10 mouse cellular contexts compared by ENCODE assay signal in the genomic region with DNA sequence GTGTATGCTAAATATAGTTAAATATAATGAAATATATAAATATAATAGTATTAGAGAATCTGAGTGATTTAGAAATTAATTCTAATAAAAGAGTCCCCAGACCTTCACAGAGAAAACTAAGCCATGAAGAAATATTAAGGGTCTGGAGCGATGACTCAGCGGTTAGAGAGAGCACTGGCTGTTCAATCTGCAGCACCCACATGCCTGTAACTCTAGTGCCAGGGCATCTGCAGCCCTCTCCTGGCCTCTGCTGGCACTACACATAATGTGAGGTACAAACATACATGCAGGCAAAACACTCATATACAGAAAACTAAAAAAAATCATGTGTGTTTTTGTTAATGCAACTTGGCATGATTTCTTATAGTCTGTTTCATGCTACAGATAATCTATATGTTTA. TPM values are rescaled to one million over a fixed set of nuclear protein-coding genes. Genes with fewer than 3 reads are reported as not detected.
A peak's percentile ranks its signal among the peaks of the same experiment; 100 is the strongest.
DNase-seq lines count a peak whose midpoint lies in the region; ATAC-seq and TF ChIP-seq lines count a peak whose summit lies in the region.
"Had no signal": no experiment of that assay in that cellular context is flagged by ENCODE, and none has a peak within 500 bp of the region (broad histone marks: within the 10 kb centered on the region; RNA-seq: fewer than 3 reads in every experiment).

No protein-coding gene starts in this region.

- 98% methylated on average over 2 of the region's 2 CpGs for WGBS in kidney, embryonic 14.5 days
- 96% methylated on average over 2 of the region's 2 CpGs for WGBS in intestine, embryonic 15.5 days

- no peak overlapping the region for H3K4me2 ChIP-seq in kidney, embryonic 14.5 days (replicated peaks; ENCODE audit: low read depth, low read length)
- H3K4me2 ChIP-seq in intestine, embryonic 15.5 days (replicated peaks) = no peak overlapping the region
- H3K4me2 ChIP-seq: neural tube, embryonic 13.5 days had no signal

- H3K36me3 ChIP-seq in kidney, embryonic 14.5 days (ENCODE audit: control insufficient read depth, insufficient read depth, low read length) = peaks cover 4% of the 10 kb centered on the region; the same call in 1 of the 2 replicates
- H3K36me3 ChIP-seq in ES-Bruce4 (ENCODE audit: control insufficient read depth, insufficient read depth, low read length, poor library complexity, severe bottlenecking) = no peaks in the 10 kb centered on the region; the same call in 1 of the 2 replicates
- no peaks in the 10 kb centered on the region for H3K36me3 ChIP-seq in intestine, embryonic 15.5 days

- H3K4me1 ChIP-seq in kidney, embryonic 14.5 days (ENCODE audit: control insufficient read depth, insufficient read depth, low read length) = no peaks in the 10 kb centered on the region
- no peaks in the 10 kb centered on the region for H3K4me1 ChIP-seq in ES-Bruce4 (ENCODE audit: control insufficient read depth, insufficient read depth, low read length)
- H3K4me1 ChIP-seq in intestine, embryonic 15.5 days (replicated peaks) = no peaks in the 10 kb centered on the region
- H3K4me1 ChIP-seq: neural tube, embryonic 13.5 days had no signal

- TF ChIP-seq POLR2A in ES-Bruce4 (IDR thresholded peaks at IDR 0.05; ENCODE audit: insufficient read depth, low read length) = no peak

- no peak overlapping the region for H3K9ac ChIP-seq in kidney, embryonic 14.5 days (ENCODE audit: low read depth, low read length)
- no peak overlapping the region for H3K9ac ChIP-seq in ES-Bruce4 (ENCODE audit: low read depth, poor library complexity, severe bottlenecking)
- H3K9ac ChIP-seq in intestine, embryonic 15.5 days = no peak overlapping the region
- H3K9ac ChIP-seq: neural tube, embryonic 13.5 days had no signal

- no peak overlapping the region for H3K4me3 ChIP-seq in kidney, embryonic 14.5 days (ENCODE audit: low read length)
- no peak overlapping the region for H3K4me3 ChIP-seq in ES-Bruce4 (ENCODE audit: low read depth, low read length)
- H3K4me3 ChIP-seq in intestine, embryonic 15.5 days (replicated peaks) = no peak overlapping the region
- H3K4me3 ChIP-seq: neural tube, embryonic 13.5 days had no signal

- peak; percentile 3 for TF ChIP-seq CTCF in ES-Bruce4 (IDR thresholded peaks at IDR 0.05; ENCODE audit: low read depth, low read length)

- H3K27me3 ChIP-seq in kidney, embryonic 14.5 days (ENCODE audit: control insufficient read depth, insufficient read depth, low read length) = no peaks in the 10 kb centered on the region
- no peaks in the 10 kb centered on the region for H3K27me3 ChIP-seq in ES-Bruce4 (ENCODE audit: control insufficient read depth, insufficient read depth, low read length, poor library complexity, severe bottlenecking)
- no peaks in the 10 kb centered on the region for H3K27me3 ChIP-seq in intestine, embryonic 15.5 days (replicated peaks)
- H3K27me3 ChIP-seq: neural tube, embryonic 13.5 days had no signal

- DNase-seq in kidney, postnatal 14 days = peak; percentile 13
- peak; percentile 17 for DNase-seq in mesoderm, embryonic 11.5 days (ENCODE audit: low read depth, low spot score)
- no peak for DNase-seq in left cerebral cortex, postnatal 25 days (ENCODE audit: low spot score in 2 of 2)
- DNase-seq in heart, adult 18-20 months = no peak

- no peak overlapping the region for H3K27ac ChIP-seq in kidney, embryonic 14.5 days (ENCODE audit: low read depth, low read length)
- H3K27ac ChIP-seq in ES-Bruce4 (ENCODE audit: insufficient read depth, low read length) = no peak overlapping the region
- H3K27ac ChIP-seq in intestine, embryonic 15.5 days = no peak overlapping the region
- H3K27ac ChIP-seq: neural tube, embryonic 13.5 days had no signal

- intact Hi-C loops in left cerebral cortex, postnatal 25 days (cut with DNase I) = no loop called here

- no peak for ATAC-seq in kidney, embryonic 14.5 days (ENCODE audit: low FRiP score, low TSS enrichment)
- peak; percentile 97 for ATAC-seq in common myeloid progenitor, adult 5-6 weeks (replicated peaks; ENCODE audit: low read depth, poor library complexity, severe bottlenecking)
- no peak for ATAC-seq in intestine, embryonic 15.5 days

- H3K9me3 ChIP-seq in kidney, embryonic 14.5 days (ENCODE audit: control insufficient read depth, low read length) = no peaks in the 10 kb centered on the region
- H3K9me3 ChIP-seq in ES-Bruce4 (replicated peaks; ENCODE audit: control insufficient read depth, insufficient read depth, low read length, poor library complexity, severe bottlenecking) = no peaks in the 10 kb centered on the region
- no peaks in the 10 kb centered on the region for H3K9me3 ChIP-seq in intestine, embryonic 15.5 days
- H3K9me3 ChIP-seq: neural tube, embryonic 13.5 days had no signal

- no peak for TF ChIP-seq EP300 in ES-Bruce4 (IDR thresholded peaks at IDR 0.05; ENCODE audit: insufficient read depth, low read depth, low read length)

RNA-seq across cellular contexts. Expression of a gene that starts 18.4 kb away (rescaled TPM):
- polyA plus RNA-seq in kidney, embryonic 14.5 days (2014; fragmentation: Nextera tagmentation; extraction: Ambion mirVana) = 21.1 and 21.5 TPM in 2 replicates
- polyA plus RNA-seq in ES-Bruce4 (2011; ENCODE audit: insufficient read depth, insufficient read length, low read depth, missing spikeins) = 26.1 and 27.2 TPM in 2 replicates
- total RNA-seq in common myeloid progenitor, adult 5-6 weeks (2017) = 47.3 and 57.4 TPM in 2 replicates
- total RNA-seq in left cerebral cortex, postnatal 25 days (2021) = 10 to 100 TPM; 12.5 to 14.1 TPM
- total RNA-seq in heart, adult 18-20 months (2021) = 10 to 100 TPM in 1 of 2 experiments, 1 to 10 TPM in 1; 9.8 to 11.6 TPM
- 11.4 and 12.3 TPM in 2 replicates for polyA plus RNA-seq in intestine, embryonic 15.5 days (2015; fragmentation: Nextera tagmentation; extraction: Ambion mirVana)

RNA-seq across cellular contexts. Expression of a gene that starts 23.7 kb away (rescaled TPM):
- 0.23 TPM in 1 of 2 replicates, not detected in the other for polyA plus RNA-seq in kidney, embryonic 14.5 days (2014; fragmentation: Nextera tagmentation; extraction: Ambion mirVana)
- not detected in 2 replicates for polyA plus RNA-seq in ES-Bruce4 (2011; ENCODE audit: insufficient read depth, insufficient read length, low read depth, missing spikeins)
- not detected in 2 replicates for total RNA-seq in common myeloid progenitor, adult 5-6 weeks (2017)
- total RNA-seq in left cerebral cortex, postnatal 25 days (2021) = not detected
- total RNA-seq in heart, adult 18-20 months (2021) = not detected
- polyA plus RNA-seq in intestine, embryonic 15.5 days (2015; fragmentation: Nextera tagmentation; extraction: Ambion mirVana) = 0.11 TPM in 1 of 2 replicates, not detected in the other
- polyA plus RNA-seq: large intestine, adult 2 months had no signal

RNA-seq across cellular contexts. Expression of a gene that starts 34.8 kb away (rescaled TPM):
- 27.4 and 33.8 TPM in 2 replicates for polyA plus RNA-seq in kidney, embryonic 14.5 days (2014; fragmentation: Nextera tagmentation; extraction: Ambion mirVana)
- polyA plus RNA-seq in ES-Bruce4 (2011; ENCODE audit: insufficient read depth, insufficient read length, low read depth, missing spikeins) = 57.0 and 61.2 TPM in 2 replicates
- total RNA-seq in common myeloid progenitor, adult 5-6 weeks (2017) = 59.5 and 65.3 TPM in 2 replicates
- total RNA-seq in left cerebral cortex, postnatal 25 days (2021) = 10 to 100 TPM; 13.7 to 16.0 TPM
- 1 to 10 TPM; 6.6 to 9.8 TPM for total RNA-seq in heart, adult 18-20 months (2021)
- polyA plus RNA-seq in intestine, embryonic 15.5 days (2015; fragmentation: Nextera tagmentation; extraction: Ambion mirVana) = 18.3 TPM in 2 replicates

RNA-seq across cellular contexts. Expression of a gene that starts 46.0 kb away (rescaled TPM):
- polyA plus RNA-seq in kidney, embryonic 14.5 days (2014; fragmentation: Nextera tagmentation; extraction: Ambion mirVana) = 410 and 565 TPM in 2 replicates
- 114 and 118 TPM in 2 replicates for polyA plus RNA-seq in ES-Bruce4 (2011; ENCODE audit: insufficient read depth, insufficient read length, low read depth, missing spikeins)
- 64.9 and 72.3 TPM in 2 replicates for total RNA-seq in common myeloid progenitor, adult 5-6 weeks (2017)
- 100 to 1,000 TPM; 227 to 238 TPM for total RNA-seq in left cerebral cortex, postnatal 25 days (2021)
- 100 to 1,000 TPM; 829 to 884 TPM for total RNA-seq in heart, adult 18-20 months (2021)
- 385 and 424 TPM in 2 replicates for polyA plus RNA-seq in intestine, embryonic 15.5 days (2015; fragmentation: Nextera tagmentation; extraction: Ambion mirVana)

RNA-seq across cellular contexts. Expression of a gene that starts 46.1 kb away (rescaled TPM):
- polyA plus RNA-seq in kidney, embryonic 14.5 days (2014; fragmentation: Nextera tagmentation; extraction: Ambion mirVana) = 8.5 and 11.3 TPM in 2 replicates
- polyA plus RNA-seq in ES-Bruce4 (2011; ENCODE audit: insufficient read depth, insufficient read length, low read depth, missing spikeins) = 5.3 and 9.1 TPM in 2 replicates
- total RNA-seq in common myeloid progenitor, adult 5-6 weeks (2017) = 3.2 and 7.1 TPM in 2 replicates
- 1 to 10 TPM; 7.4 TPM for total RNA-seq in left cerebral cortex, postnatal 25 days (2021)
- 1 to 10 TPM; 1.4 to 1.6 TPM for total RNA-seq in heart, adult 18-20 months (2021)
- 8.3 and 9.3 TPM in 2 replicates for polyA plus RNA-seq in intestine, embryonic 15.5 days (2015; fragmentation: Nextera tagmentation; extraction: Ambion mirVana)

Comparison
In these comparisons a context has a peak if more than half of its experiments do, and no peak if none do; other contexts are left out.
1. DNase-seq: peak in kidney, postnatal 14 days (single experiment) and mesoderm, embryonic 11.5 days (single experiment); none in left cerebral cortex, postnatal 25 days (0 of 2) and heart, adult 18-20 months (0 of 2).